Mouse (Mus musculus): ENCODE measurements around the gene Pced1b. TPM values are rescaled to one million over a fixed set of nuclear protein-coding genes. Genes with fewer than 3 reads are reported as not detected.

Gene Pced1b
- polyA plus RNA-seq, 1 experiment, result 24.8 TPM

GRCm38 (mm10) chr15:97429201-97429900 is 182.4 kb downstream of the Pced1b start:
- Histone ChIP-seq H3K4me3 (replicated peaks; ENCODE audit: extremely low read depth, low read depth, low read length) (no peak overlapping the region), H3K4me1 (ENCODE audit: control insufficient read depth, insufficient read depth, low read length) (peaks cover 2% of the 10 kb centered on the region; the same call in 1 of the 2 replicates)
- DNase-seq, result no peak
- TF ChIP-seq CTCF (IDR thresholded peaks at IDR 0.05; ENCODE audit: insufficient read depth, low read length), result no peak
- no peak for TF ChIP-seq POLR2A (IDR thresholded peaks at IDR 0.05; ENCODE audit: borderline replicate concordance, extremely low read depth, low read depth, low read length)
- 71% methylated on average over 12 of the region's 12 CpGs for WGBS

GRCm38 (mm10) chr15:97431533-97431932 is 184.6 kb downstream of the Pced1b start:
- WGBS, result 85% methylated on average over 6 of the region's 6 CpGs
- TF ChIP-seq POLR2A (IDR thresholded peaks at IDR 0.05; ENCODE audit: borderline replicate concordance, extremely low read depth, low read depth, low read length) (no peak), CTCF (IDR thresholded peaks at IDR 0.05; ENCODE audit: insufficient read depth, low read length) (no peak)
- DNase-seq, result no peak
- Histone ChIP-seq H3K4me3 (replicated peaks; ENCODE audit: extremely low read depth, low read depth, low read length) (no peak overlapping the region), H3K4me1 (ENCODE audit: control insufficient read depth, insufficient read depth, low read length) (no peaks in the 10 kb centered on the region)

GRCm38 (mm10) chr15:97432221-97432620 is 185.3 kb downstream of the Pced1b start:
- H3K4me1 ChIP-seq (ENCODE audit: control insufficient read depth, insufficient read depth, low read length), result no peaks in the 10 kb centered on the region
- TF ChIP-seq POLR2A (IDR thresholded peaks at IDR 0.05; ENCODE audit: borderline replicate concordance, extremely low read depth, low read depth, low read length) (no peak), CTCF (IDR thresholded peaks at IDR 0.05; ENCODE audit: insufficient read depth, low read length) (no peak)
- no peak overlapping the region for H3K4me3 ChIP-seq (replicated peaks; ENCODE audit: extremely low read depth, low read depth, low read length)
- WGBS, result 57% methylated on average over 4 of the region's 4 CpGs
- no peak for DNase-seq

Other genes with a start within 250 kb of the Pced1b start
- 5.8 and 6.7 TPM in 2 replicates for gene Slc38a4, start 191.2 kb upstream of the Pced1b start, polyA plus RNA-seq (2012; rRNA removed)
- 4.2 and 4.9 TPM in 2 replicates for gene Amigo2, start 180 bp downstream of the Pced1b start, polyA plus RNA-seq (2012; rRNA removed)